Comparison of ENCODE assay signal across 8 mouse cellular contexts in genomic region chr10:81327959-81328358, GRCm38 (mm10). TPM values are rescaled to one million over a fixed set of nuclear protein-coding genes. Genes with fewer than 3 reads are reported as not detected.
DNase-seq lines count a peak whose midpoint lies in the region; ATAC-seq and TF ChIP-seq lines count a peak whose summit lies in the region.

No protein-coding gene starts in this region.

- no peak for ATAC-seq in neural tube, embryonic 11.5 days (ENCODE audit: insufficient read depth, low FRiP score, low TSS enrichment)
- no peak for ATAC-seq in stomach, postnatal 0 days (ENCODE audit: low FRiP score, low TSS enrichment)

- DNase-seq in gastrocnemius, adult 2 months: peak; percentile 34
- no peak for DNase-seq in gastrocnemius, postnatal 4 days (ENCODE audit: low spot score in 2 of 2)
- no peak for DNase-seq in neural tube, embryonic 11.5 days (ENCODE audit: low spot score)
- no peak for DNase-seq in neural tube, embryonic 10.5 days (ENCODE audit: extremely low spot score, low spot score)
- no peak for DNase-seq in limb, embryonic 10.5 days (ENCODE audit: low spot score)
- DNase-seq in stomach, postnatal 0 days (ENCODE audit: low spot score): no peak
- no peak for DNase-seq in right cerebral cortex, adult 2 months (ENCODE audit: low spot score in 2 of 2)
- DNase-seq in right cerebral cortex, postnatal 10 days (ENCODE audit: low spot score in 2 of 2): no peak

- peak overlapping the region; percentile 76 for H3K27ac ChIP-seq in gastrocnemius, adult 2 months
- 0 out of 2 replicates have a peak overlapping the region, but pooled peaks have one; percentile 14 for H3K27ac ChIP-seq in neural tube, embryonic 11.5 days (ENCODE audit: low read depth, low read length)
- H3K27ac ChIP-seq in limb, embryonic 10.5 days: peak overlapping the region; percentile 37
- H3K27ac ChIP-seq in stomach, postnatal 0 days (replicated peaks): peak overlapping the region; percentile 92

- peaks cover 14% of the 10 kb centered on the region for H3K27me3 ChIP-seq in neural tube, embryonic 11.5 days (ENCODE audit: control insufficient read depth, insufficient read depth, low read length)
- peaks cover 17% of the 10 kb centered on the region for H3K27me3 ChIP-seq in limb, embryonic 10.5 days (ENCODE audit: low read depth, poor library complexity, severe bottlenecking)
- H3K27me3 ChIP-seq in stomach, postnatal 0 days (ENCODE audit: control insufficient read depth, insufficient read depth, low read length): no peaks in the 10 kb centered on the region

- H3K4me2 ChIP-seq in neural tube, embryonic 11.5 days (ENCODE audit: low read depth): no peak overlapping the region
- peak overlapping the region; percentile 57 for H3K4me2 ChIP-seq in stomach, postnatal 0 days (replicated peaks; ENCODE audit: low read depth)

- peaks cover 36% of the 10 kb centered on the region for H3K36me3 ChIP-seq in neural tube, embryonic 11.5 days (ENCODE audit: control insufficient read depth, insufficient read depth, low read length)
- H3K36me3 ChIP-seq in limb, embryonic 10.5 days: peaks cover 66% of the 10 kb centered on the region
- peaks cover 38% of the 10 kb centered on the region for H3K36me3 ChIP-seq in stomach, postnatal 0 days (ENCODE audit: control insufficient read depth, insufficient read depth, low read length)

- peaks cover 4% of the 10 kb centered on the region; the same call in 1 of the 2 replicates for H3K4me1 ChIP-seq in neural tube, embryonic 11.5 days (ENCODE audit: control insufficient read depth, insufficient read depth, low read length)
- H3K4me1 ChIP-seq in limb, embryonic 10.5 days: peaks cover 51% of the 10 kb centered on the region
- H3K4me1 ChIP-seq in stomach, postnatal 0 days (replicated peaks; ENCODE audit: control insufficient read depth, insufficient read depth): peaks cover 11% of the 10 kb centered on the region

- intact Hi-C loops in gastrocnemius, adult 2 months (cut with DNase I): no loop called here

- WGBS in neural tube, embryonic 11.5 days: 28% methylated on average over 2 of the region's 2 CpGs
- 6% methylated on average over 2 of the region's 2 CpGs for WGBS in limb, embryonic 10.5 days
- whole genome bisulfite sequencing in stomach, postnatal 0 days: 35% methylated on average over 2 of the region's 2 CpGs

- peak overlapping the region; percentile 50 for H3K4me3 ChIP-seq in gastrocnemius, adult 2 months
- no peak overlapping the region for H3K4me3 ChIP-seq in neural tube, embryonic 11.5 days (ENCODE audit: low read depth, low read length)
- H3K4me3 ChIP-seq in limb, embryonic 10.5 days: no peak overlapping the region
- no peak overlapping the region for H3K4me3 ChIP-seq in stomach, postnatal 0 days (ENCODE audit: low read depth, low read length)

- H3K9ac ChIP-seq in neural tube, embryonic 11.5 days (ENCODE audit: low read length): peak overlapping the region; percentile 29; the same call in 1 of the 2 replicates
- peak overlapping the region; percentile 43 for H3K9ac ChIP-seq in stomach, postnatal 0 days (ENCODE audit: low read length)

- TF ChIP-seq CTCF in gastrocnemius, adult 2 months (IDR thresholded peaks at IDR 0.05): no peak
- no peak for TF ChIP-seq CTCF in stomach, postnatal 0 days (IDR thresholded peaks at IDR 0.05; ENCODE audit: low read depth)

- TF ChIP-seq EP300 in stomach, postnatal 0 days (optimal IDR thresholded peaks at IDR 0.05): no peak

- H3K9me3 ChIP-seq in neural tube, embryonic 11.5 days (ENCODE audit: control insufficient read depth, low read length): no peaks in the 10 kb centered on the region
- H3K9me3 ChIP-seq in limb, embryonic 10.5 days (replicated peaks): no peaks in the 10 kb centered on the region
- H3K9me3 ChIP-seq in stomach, postnatal 0 days (ENCODE audit: control insufficient read depth, low read length): no peaks in the 10 kb centered on the region

RNA-seq across cellular contexts. Expression of gene Tbxa2r, which starts 0.6 kb away (rescaled TPM):
- total RNA-seq in gastrocnemius, adult 2 months (2021): under 1 TPM; 0.43 to 0.75 TPM
- total RNA-seq in gastrocnemius, postnatal 4 days (2021): 1 to 10 TPM; 4.8 to 5.8 TPM
- 1.8 and 2.9 TPM in 2 replicates for polyA plus RNA-seq in neural tube, embryonic 11.5 days (2014; fragmentation: Nextera tagmentation; extraction: Ambion mirVana)
- 3.2 and 3.6 TPM in 2 replicates for polyA plus RNA-seq in limb, embryonic 10.5 days (2016; fragmentation: Nextera tagmentation; extraction: Ambion mirVana)
- 19.7 and 20.2 TPM in 2 replicates for polyA plus RNA-seq in stomach, postnatal 0 days (2015; fragmentation: Nextera tagmentation; extraction: Ambion mirVana)

RNA-seq across cellular contexts. Expression of gene Cactin, which starts 7.1 kb away (rescaled TPM):
- total RNA-seq in gastrocnemius, adult 2 months (2021): 10 to 100 TPM in 1 of 2 experiments, 1 to 10 TPM in 1; 8.5 to 11.5 TPM
- total RNA-seq in gastrocnemius, postnatal 4 days (2021): 10 to 100 TPM; 17.8 to 18.3 TPM
- polyA plus RNA-seq in neural tube, embryonic 11.5 days (2014; fragmentation: Nextera tagmentation; extraction: Ambion mirVana): 39.4 and 46.2 TPM in 2 replicates
- 62.5 and 67.7 TPM in 2 replicates for polyA plus RNA-seq in limb, embryonic 10.5 days (2016; fragmentation: Nextera tagmentation; extraction: Ambion mirVana)
- polyA plus RNA-seq in stomach, postnatal 0 days (2015; fragmentation: Nextera tagmentation; extraction: Ambion mirVana): 16.2 and 16.6 TPM in 2 replicates

RNA-seq across cellular contexts. Expression of gene Gipc3, which starts 15.1 kb away (rescaled TPM):
- 1 to 10 TPM in 1 of 2 experiments, under 1 TPM in 1; 0.69 to 1.3 TPM for total RNA-seq in gastrocnemius, adult 2 months (2021)
- under 1 TPM; 0.66 to 0.86 TPM for total RNA-seq in gastrocnemius, postnatal 4 days (2021)
- not detected in 2 replicates for polyA plus RNA-seq in neural tube, embryonic 11.5 days (2014; fragmentation: Nextera tagmentation; extraction: Ambion mirVana)
- 0.09 TPM in 1 of 2 replicates, not detected in the other for polyA plus RNA-seq in limb, embryonic 10.5 days (2016; fragmentation: Nextera tagmentation; extraction: Ambion mirVana)
- 0.06 and 0.10 TPM in 2 replicates for polyA plus RNA-seq in stomach, postnatal 0 days (2015; fragmentation: Nextera tagmentation; extraction: Ambion mirVana)

RNA-seq across cellular contexts. Expression of gene Hmg20b, which starts 22.3 kb away (rescaled TPM):
- total RNA-seq in gastrocnemius, adult 2 months (2021): 10 to 100 TPM; 22.9 to 28.2 TPM
- 10 to 100 TPM; 46.2 to 58.6 TPM for total RNA-seq in gastrocnemius, postnatal 4 days (2021)
- polyA plus RNA-seq in neural tube, embryonic 11.5 days (2014; fragmentation: Nextera tagmentation; extraction: Ambion mirVana): 104 and 110 TPM in 2 replicates
- polyA plus RNA-seq in limb, embryonic 10.5 days (2016; fragmentation: Nextera tagmentation; extraction: Ambion mirVana): 99.6 and 114 TPM in 2 replicates
- 72.2 and 77.9 TPM in 2 replicates for polyA plus RNA-seq in stomach, postnatal 0 days (2015; fragmentation: Nextera tagmentation; extraction: Ambion mirVana)

RNA-seq across cellular contexts. Expression of gene Mfsd12, which starts 29.3 kb away (rescaled TPM):
- total RNA-seq in gastrocnemius, adult 2 months (2021): 1 to 10 TPM; 2.2 to 3.3 TPM
- 1 to 10 TPM; 8.6 to 9.9 TPM for total RNA-seq in gastrocnemius, postnatal 4 days (2021)
- 5.3 and 5.7 TPM in 2 replicates for polyA plus RNA-seq in neural tube, embryonic 11.5 days (2014; fragmentation: Nextera tagmentation; extraction: Ambion mirVana)
- 7.6 and 8.8 TPM in 2 replicates for polyA plus RNA-seq in limb, embryonic 10.5 days (2016; fragmentation: Nextera tagmentation; extraction: Ambion mirVana)
- 7.4 and 7.9 TPM in 2 replicates for polyA plus RNA-seq in stomach, postnatal 0 days (2015; fragmentation: Nextera tagmentation; extraction: Ambion mirVana)

Comparison
In these comparisons a context has a peak if more than half of its experiments do, and no peak if none do; other contexts are left out.
1. H3K27ac ChIP-seq: peak in every context shown above with its lines; median percentile 92 in stomach, postnatal 0 days; 76 in gastrocnemius, adult 2 months; 37 in limb, embryonic 10.5 days; 14 in neural tube, embryonic 11.5 days.